Mouse (Mus musculus) myocyte (in vitro differentiated cells): ENCODE measurements around the gene Peg3. TPM values are rescaled to one million over a fixed set of nuclear protein-coding genes. Genes with fewer than 3 reads are reported as not detected.
A peak's percentile ranks its signal among the peaks of the same experiment; 100 is the strongest.

ENCODE experiments used
- H3K27me3 ChIP-seq: one replicate; pipeline ENCODE4 v1.6.1; 2011; ENCODE audit not compliant: control insufficient read depth, insufficient read depth, insufficient read length
- H3K36me3 ChIP-seq: one replicate; pipeline ENCODE4 v1.6.1; 2011; ENCODE audit not compliant: control insufficient read depth, insufficient read depth
- H3K4me2 ChIP-seq: one replicate; pipeline ENCODE4 v1.6.1; 2011; ENCODE audit warnings: low read depth, control low read depth
- H3K4me3 ChIP-seq: one replicate; pipeline ENCODE4 v1.5.1; 2011; ENCODE audit warnings: mild to moderate bottlenecking, control low read depth, moderate library complexity
- H3K79me2 ChIP-seq: one replicate; pipeline ENCODE4 v1.6.1; 2011; ENCODE audit not compliant: control insufficient read depth, insufficient read depth
- H3ac ChIP-seq: one replicate; pipeline ENCODE4 v1.6.1; 2011; ENCODE audit not compliant: control insufficient read depth, insufficient read length
- CEBPB ChIP-seq: IDR thresholded peaks from 2 replicates; pipeline ENCODE4 v1.6.1; 2011; ENCODE audit warnings: mild to moderate bottlenecking, moderate library complexity; ENCODE audit not compliant: poor library complexity, insufficient read depth, severe bottlenecking
- E2F4 ChIP-seq: IDR thresholded peaks from one replicate; pipeline ENCODE4 v1.6.1; 2011; ENCODE audit warnings: mild to moderate bottlenecking, control low read depth, moderate library complexity; ENCODE audit not compliant: insufficient read depth
- MAX ChIP-seq: IDR thresholded peaks from one replicate; pipeline ENCODE4 v1.6.1; 2011; ENCODE audit warnings: low read depth, mild to moderate bottlenecking, control low read depth
- MYOD1 ChIP-seq, 3 experiments: IDR thresholded peaks; one replicate each; pipeline ENCODE4 v1.6.1; 2011; ENCODE audit warnings: control low read depth in 2 of 3, low read depth in 2 of 3, mild to moderate bottlenecking in 2 of 3, moderate library complexity in 1 of 3; ENCODE audit not compliant: insufficient read length in 2 of 3, control insufficient read depth in 1 of 3
- MYOG ChIP-seq, 3 experiments: IDR thresholded peaks; one replicate each; pipeline ENCODE4 v1.6.1; 2011; ENCODE audit warnings: control low read depth in 2 of 3, low read depth in 2 of 3, mild to moderate bottlenecking in 2 of 3; ENCODE audit not compliant: insufficient read length in 2 of 3, control insufficient read depth in 1 of 3, insufficient read depth in 1 of 3
- POLR2A ChIP-seq: IDR thresholded peaks from one replicate; pipeline ENCODE4 v1.6.1; 2011; ENCODE audit warnings: low read depth, mild to moderate bottlenecking, control low read depth, moderate library complexity; ENCODE audit not compliant: insufficient read length
- POLR2AphosphoS2 ChIP-seq: IDR thresholded peaks from one replicate; pipeline ENCODE4 v1.6.1; 2011; ENCODE audit warnings: low read depth, control low read depth; ENCODE audit not compliant: insufficient read length
- REST ChIP-seq: IDR thresholded peaks from one replicate; pipeline ENCODE4 v1.6.1; 2011; ENCODE audit warnings: mild to moderate bottlenecking, control low read depth, moderate library complexity; ENCODE audit not compliant: insufficient read depth, insufficient read length
- SRF ChIP-seq: IDR thresholded peaks from one replicate; pipeline ENCODE4 v1.6.1; 2011; ENCODE audit warnings: low read depth; ENCODE audit not compliant: control insufficient read depth, insufficient read length
- TCF12 ChIP-seq: IDR thresholded peaks from one replicate; pipeline ENCODE4 v1.6.1; 2011; ENCODE audit warnings: mild to moderate bottlenecking, control low read depth; ENCODE audit not compliant: poor library complexity, insufficient read depth, severe bottlenecking
- TCF3 ChIP-seq: IDR thresholded peaks from one replicate; pipeline ENCODE4 v1.6.1; 2011; ENCODE audit warnings: low read depth, control low read depth; ENCODE audit not compliant: insufficient read length
- USF1 ChIP-seq: IDR thresholded peaks from one replicate; pipeline ENCODE4 v1.6.1; 2011; ENCODE audit warnings: low read depth, mild to moderate bottlenecking, control low read depth, moderate library complexity
- polyA plus RNA-seq: library from polyadenylated mRNA; unstranded; fragments of >200 nt; fragmentation: generic; extraction: Trizol; gene quantifications from one replicate; pipeline ENCODE4 v1.2.1, GENCODE M21; 2012; ENCODE audit warnings: missing spikeins

Peg3 gene
- polyA plus RNA-seq: 39.2 TPM

- Histone ChIP-seq H3ac (peak within 1 kb of the TSS; percentile 15), H3K36me3 (peaks cover 11% of the 10 kb centered on the region), H3K4me2 (peak within 1 kb of the TSS; percentile 74), H3K4me3 (peak within 1 kb of the TSS; percentile 74), H3K27me3 (no peaks in the 10 kb centered on the region), H3K79me2 (peaks cover 27% of the 10 kb centered on the region)
- peak; percentile 100 for TF ChIP-seq POLR2AphosphoS2
- peak in 1 of 3 experiments; percentile 0 for TF ChIP-seq MYOG (IDR thresholded peaks at IDR 0.05; ENCODE audit: control insufficient read depth in 1 of 3, insufficient read depth in 1 of 3, insufficient read length in 2 of 3, low read depth in 2 of 3)
- TF ChIP-seq CEBPB: no peak
- TF ChIP-seq REST: peak; percentile 22
- TF ChIP-seq POLR2A: peak; percentile 97
Measured at GRCm38 (mm10) chr7:6730241-6730640, at the start of gene Peg3, which contains the start of gene Usp29. TSS of gene Peg3 (minus strand) at chr7:6730431. TSS of gene Usp29 (plus strand) at chr7:6730578.

- H3ac ChIP-seq: no peak overlapping the region
- H3K4me2 ChIP-seq: no peak overlapping the region
- TF ChIP-seq REST (no peak), TCF12 (no peak), MAX (no peak), TCF3 (no peak), USF1 (no peak), E2F4 (no peak), CEBPB (no peak), POLR2A (no peak), MYOG (IDR thresholded peaks at IDR 0.05; ENCODE audit: control insufficient read depth in 1 of 3, insufficient read depth in 1 of 3, insufficient read length in 2 of 3, low read depth in 2 of 3) (no peak), SRF (no peak), MYOD1 (IDR thresholded peaks at IDR 0.05; ENCODE audit: control insufficient read depth in 1 of 3, insufficient read length in 2 of 3, low read depth in 2 of 3) (no peak), POLR2AphosphoS2 (no peak)
- no peaks in the 10 kb centered on the region for H3K79me2 ChIP-seq
- no peaks in the 10 kb centered on the region for H3K36me3 ChIP-seq
- H3K27me3 ChIP-seq: no peaks in the 10 kb centered on the region
- no peak overlapping the region for H3K4me3 ChIP-seq
Measured at GRCm38 (mm10) chr7:6779172-6779571, 48.9 kb upstream of the Peg3 start.

- Histone ChIP-seq H3K36me3 (no peaks in the 10 kb centered on the region), H3K4me3 (no peak overlapping the region), H3K79me2 (no peaks in the 10 kb centered on the region), H3K4me2 (peak overlapping the region; percentile 60), H3K27me3 (no peaks in the 10 kb centered on the region), H3ac (no peak overlapping the region)
- TF ChIP-seq POLR2A: no peak
- no peak for TF ChIP-seq REST
- no peak for TF ChIP-seq CEBPB
- no peak for TF ChIP-seq MYOG (IDR thresholded peaks at IDR 0.05; ENCODE audit: control insufficient read depth in 1 of 3, insufficient read depth in 1 of 3, insufficient read length in 2 of 3, low read depth in 2 of 3)
- TF ChIP-seq POLR2AphosphoS2: no peak
- no peak for TF ChIP-seq TCF3
- no peak for TF ChIP-seq USF1
- TF ChIP-seq SRF: no peak
- no peak for TF ChIP-seq MAX
- no peak for TF ChIP-seq MYOD1 (IDR thresholded peaks at IDR 0.05; ENCODE audit: control insufficient read depth in 1 of 3, insufficient read length in 2 of 3, low read depth in 2 of 3)
- no peak for TF ChIP-seq TCF12
- TF ChIP-seq E2F4: no peak
Measured at GRCm38 (mm10) chr7:6777689-6778088, 47.5 kb upstream of the Peg3 start.

GRCm38 (mm10) chr7:6777107-6777506, 46.9 kb upstream of the Peg3 start:
- Histone ChIP-seq H3ac (no peak overlapping the region), H3K4me2 (peak overlapping the region; percentile 60), H3K79me2 (no peaks in the 10 kb centered on the region), H3K36me3 (no peaks in the 10 kb centered on the region), H3K4me3 (no peak overlapping the region), H3K27me3 (no peaks in the 10 kb centered on the region)
- no peak for TF ChIP-seq POLR2AphosphoS2
- TF ChIP-seq TCF3: no peak
- no peak for TF ChIP-seq MAX
- peak; percentile 26 for TF ChIP-seq TCF12
- TF ChIP-seq E2F4: no peak
- peak in 2 of 3 experiments; percentile 66 to 82 for TF ChIP-seq MYOG (IDR thresholded peaks at IDR 0.05; ENCODE audit: control insufficient read depth in 1 of 3, insufficient read depth in 1 of 3, insufficient read length in 2 of 3, low read depth in 2 of 3)
- no peak for TF ChIP-seq USF1
- TF ChIP-seq POLR2A: no peak
- no peak for TF ChIP-seq SRF
- no peak for TF ChIP-seq REST
- no peak for TF ChIP-seq CEBPB
- peak in 2 of 3 experiments; percentile 59 to 88 for TF ChIP-seq MYOD1 (IDR thresholded peaks at IDR 0.05; ENCODE audit: control insufficient read depth in 1 of 3, insufficient read length in 2 of 3, low read depth in 2 of 3)

- no peaks in the 10 kb centered on the region for H3K79me2 ChIP-seq
- H3K27me3 ChIP-seq: no peaks in the 10 kb centered on the region
- TF ChIP-seq TCF12 (no peak), POLR2A (no peak), REST (no peak), POLR2AphosphoS2 (no peak), CEBPB (no peak), MYOG (IDR thresholded peaks at IDR 0.05; ENCODE audit: control insufficient read depth in 1 of 3, insufficient read depth in 1 of 3, insufficient read length in 2 of 3, low read depth in 2 of 3) (no peak), TCF3 (no peak), MYOD1 (IDR thresholded peaks at IDR 0.05; ENCODE audit: control insufficient read depth in 1 of 3, insufficient read length in 2 of 3, low read depth in 2 of 3) (peak in 2 of 3 experiments; percentile 61 to 90)
- H3K4me2 ChIP-seq: peak overlapping the region; percentile 60
- no peak overlapping the region for H3K4me3 ChIP-seq
- H3K36me3 ChIP-seq: no peaks in the 10 kb centered on the region
- H3ac ChIP-seq: no peak overlapping the region
Measured at GRCm38 (mm10) chr7:6776314-6777059, 46.3 kb upstream of the Peg3 start.
